Mouse (Mus musculus) ES-E14 (cell line): Measurements from ENCODE around the gene Soat2. TPM values are rescaled to one million over a fixed set of nuclear protein-coding genes. Genes with fewer than 3 reads are reported as not detected.

Experiments
- DNase-seq: peaks from one replicate; pipeline ENCODE4 v3.0.0-alpha.2; 2013; ENCODE audit warnings: low read depth, low spot score
- H3K27ac ChIP-seq: 2 replicates; pipeline ENCODE4 v1.5.1; 2012; ENCODE audit warnings: low read depth, mild to moderate bottlenecking, low read length, moderate library complexity, mixed read lengths; ENCODE audit not compliant: poor library complexity, insufficient read depth, severe bottlenecking
- H3K36me3 ChIP-seq: 2 replicates; pipeline ENCODE4 v1.6.1; 2012; ENCODE audit warnings: mild to moderate bottlenecking, low read length, moderate library complexity, mixed read lengths; ENCODE audit not compliant: control insufficient read depth, poor library complexity, insufficient read depth, severe bottlenecking
- H3K4me1 ChIP-seq, 2 experiments: fragments of 150-350 bp in 1 of 2; sonication (generic) in 1 of 2; 2 replicates each; pipeline ENCODE4 v1.6.1; 2012; ENCODE audit warnings: low read length in 2 of 2, mild to moderate bottlenecking in 1 of 2, mixed read lengths in 1 of 2; ENCODE audit not compliant: control insufficient read depth in 2 of 2, insufficient read depth in 2 of 2, poor library complexity in 1 of 2
- H3K4me3 ChIP-seq, 2 experiments: fragments of 150-350 bp in 1 of 2; sonication (generic) in 1 of 2; 2 replicates each; pipeline ENCODE4 v1.5.1; 2012; ENCODE audit warnings: low read length in 2 of 2, low read depth in 1 of 2, mild to moderate bottlenecking in 1 of 2, mixed read lengths in 1 of 2; ENCODE audit not compliant: insufficient read depth in 1 of 2, poor library complexity in 1 of 2, severe bottlenecking in 1 of 2
- H3K9ac ChIP-seq: 2 replicates; pipeline ENCODE4 v1.6.1; 2012; ENCODE audit warnings: low read depth, mild to moderate bottlenecking, low read length, mixed read lengths; ENCODE audit not compliant: poor library complexity, insufficient read depth, severe bottlenecking
- H3K9me3 ChIP-seq: fragments of 150-350 bp; sonication (generic); 2 replicates; pipeline ENCODE4 v1.6.1; 2012; ENCODE audit warnings: low read depth, mild to moderate bottlenecking, low read length; ENCODE audit not compliant: control insufficient read depth, insufficient read depth
- CHD2 ChIP-seq: IDR thresholded peaks from 2 replicates; pipeline ENCODE4 v1.6.1; 2014; ENCODE audit warnings: mild to moderate bottlenecking, low read depth, low read length, inconsistent platforms
- HCFC1 ChIP-seq: IDR thresholded peaks from 2 replicates; pipeline ENCODE4 v1.6.1; 2012; ENCODE audit warnings: low read length, inconsistent platforms, borderline replicate concordance; ENCODE audit not compliant: insufficient read depth
- MAFK ChIP-seq: IDR thresholded peaks from 2 replicates; pipeline ENCODE4 v1.6.1; 2014; ENCODE audit warnings: mild to moderate bottlenecking, low read depth, low read length, inconsistent platforms; ENCODE audit not compliant: insufficient read depth
- ZC3H11A ChIP-seq: IDR thresholded peaks from 2 replicates; pipeline ENCODE4 v1.6.1; 2012; ENCODE audit warnings: low read depth, mild to moderate bottlenecking, inconsistent platforms, low read length, borderline replicate concordance
- ZNF384 ChIP-seq: IDR thresholded peaks from 2 replicates; pipeline ENCODE4 v1.6.1; 2012; ENCODE audit warnings: low read depth, low read length, inconsistent platforms
- in situ Hi-C, 2 experiments: fragments of 600-800 bp; cut with MboI; formaldehyde crosslinking; loops; one replicate each; pipeline ENCODE4 v1.15.1; 2025; ENCODE audit warnings: low sequenced_read_pairs in 2 of 2, inconsistent platforms in 1 of 2; ENCODE audit not compliant: unreplicated experiment in 2 of 2
- total RNA-seq: library from RNA; depleted of rRNA; stranded (reverse); fragments of 300-350 nt; gene quantifications from 2 replicates; pipeline ENCODE4 v1.2.3, GENCODE M21; 2012

Soat2 gene
- total RNA-seq, 1 experiment, result 5.3 TPM

DNA sequence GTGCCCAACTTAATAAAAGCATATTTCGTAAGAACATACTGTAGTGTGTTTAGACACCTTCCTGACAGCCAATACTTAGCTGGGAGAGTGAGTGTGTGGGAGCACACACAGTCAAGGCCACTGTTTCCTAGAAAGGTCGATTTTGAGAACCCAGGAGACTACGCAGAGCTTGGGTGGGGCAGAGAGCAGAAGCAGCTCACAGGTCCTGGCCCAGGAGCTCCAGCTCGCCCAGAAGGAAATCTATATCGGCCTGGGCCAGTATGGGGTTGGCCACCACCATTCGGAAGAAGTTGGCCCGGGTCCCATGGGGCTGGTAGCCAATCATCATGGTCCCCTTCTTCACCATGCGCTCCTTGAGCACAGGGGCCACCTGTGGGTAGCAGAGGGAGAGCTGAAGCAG lies 27.1 kb downstream of the Soat2 start:
- no peak for TF ChIP-seq HCFC1
- no peak for TF ChIP-seq ZC3H11A
- TF ChIP-seq ZNF384, result no peak
- no peak for TF ChIP-seq MAFK
- no peak for TF ChIP-seq CHD2
- in situ Hi-C loops, result no loop called here
- no peak overlapping the region for H3K27ac ChIP-seq
- H3K4me3 ChIP-seq, result peak overlapping the region in 1 of 2 experiments; percentile 33; a peak in 2 of 4 replicates
- peaks cover 8 to 18% of the 10 kb centered on the region in 2 experiments; a peak in 2 of 4 replicates for H3K4me1 ChIP-seq
- 0 out of 2 replicates have a peak, but pooled peaks cover 4% of the 10 kb centered on the region for H3K36me3 ChIP-seq
- no peaks in the 10 kb centered on the region for H3K9me3 ChIP-seq
- DNase-seq, result no peak
- H3K9ac ChIP-seq, result peak overlapping the region; percentile 27; the same call in 1 of the 2 replicates

- peaks cover 9% of the 10 kb centered on the region; the same call in 1 of the 2 replicates for H3K36me3 ChIP-seq
- peak overlapping the region; percentile 71; the same call in 1 of the 2 replicates for H3K9ac ChIP-seq
- in situ Hi-C loops, result no loop called here
- peak overlapping the region; percentile 34; the same call in 1 of the 2 replicates for H3K27ac ChIP-seq
- peaks cover 8 to 18% of the 10 kb centered on the region in 2 experiments; a peak in 2 of 4 replicates for H3K4me1 ChIP-seq
- peak; percentile 76 for DNase-seq
- no peak for TF ChIP-seq ZNF384
- no peak for TF ChIP-seq HCFC1
- TF ChIP-seq CHD2, result no peak
- TF ChIP-seq MAFK, result no peak
- TF ChIP-seq ZC3H11A, result peak; percentile 35; the same call in 1 of the 2 replicates
- peak overlapping the region; percentile 60 to 62 for H3K4me3 ChIP-seq
- no peaks in the 10 kb centered on the region for H3K9me3 ChIP-seq
These were observed 28.0 kb downstream of the Soat2 start for GRCm38 (mm10) chr15:102178279-102178678.

- no peaks in the 10 kb centered on the region for H3K9me3 ChIP-seq
- no peak for DNase-seq
- H3K27ac ChIP-seq, result peak overlapping the region; percentile 34; the same call in 1 of the 2 replicates
- peak overlapping the region; percentile 71; the same call in 1 of the 2 replicates for H3K9ac ChIP-seq
- H3K36me3 ChIP-seq, result peaks cover 14% of the 10 kb centered on the region
- H3K4me3 ChIP-seq, result peak overlapping the region; percentile 60 to 62
- TF ChIP-seq ZNF384, result no peak
- no peak for TF ChIP-seq HCFC1
- no peak for TF ChIP-seq CHD2
- TF ChIP-seq MAFK, result no peak
- no peak for TF ChIP-seq ZC3H11A
- in situ Hi-C loops, result no loop called here
- peaks cover 8 to 18% of the 10 kb centered on the region in 2 experiments; a peak in 1 of 4 replicates for H3K4me1 ChIP-seq
These were observed 28.8 kb downstream of the Soat2 start for GRCm38 (mm10) chr15:102179106-102179505.

GRCm38 (mm10) chr15:102179924-102180323 lies 29.6 kb downstream of the Soat2 start:
- H3K4me1 ChIP-seq, result peaks cover 8 to 18% of the 10 kb centered on the region in 2 experiments; a peak in 1 of 4 replicates
- no peaks in the 10 kb centered on the region for H3K9me3 ChIP-seq
- H3K9ac ChIP-seq, result peak overlapping the region; percentile 71; the same call in 1 of the 2 replicates
- peaks cover 16% of the 10 kb centered on the region for H3K36me3 ChIP-seq
- no peak for DNase-seq
- TF ChIP-seq ZC3H11A (no peak), HCFC1 (no peak), MAFK (peak; percentile 69)
- in situ Hi-C loops, result no loop called here
- H3K4me3 ChIP-seq, result peak overlapping the region; percentile 60 to 62
- peak overlapping the region; percentile 34; the same call in 1 of the 2 replicates for H3K27ac ChIP-seq

DNA sequence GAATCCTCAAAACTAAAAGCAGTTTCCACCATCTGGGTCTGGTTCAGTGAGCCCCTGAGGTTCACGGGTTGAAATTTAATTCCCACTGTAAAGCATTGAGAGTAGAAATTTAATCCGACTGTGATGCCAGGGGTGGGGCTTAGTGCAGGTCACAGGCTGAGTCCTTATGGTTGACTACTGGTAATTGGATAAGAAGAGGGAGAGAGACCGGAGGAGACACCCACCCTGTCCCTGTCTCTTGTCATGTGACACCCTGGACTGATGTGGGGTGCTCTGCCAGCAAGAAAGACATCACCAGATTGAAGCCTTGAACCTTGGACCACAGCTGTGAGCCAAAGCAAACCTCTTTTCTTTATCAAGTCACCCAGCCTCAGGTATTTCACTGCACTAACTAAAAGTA lies 32.8 kb downstream of the Soat2 start:
- Histone ChIP-seq H3K27ac (no peak overlapping the region), H3K36me3 (peaks cover 26% of the 10 kb centered on the region), H3K9me3 (no peaks in the 10 kb centered on the region), H3K4me1 (peaks cover 5 to 18% of the 10 kb centered on the region in 2 experiments; a peak in 2 of 4 replicates), H3K4me3 (no peak overlapping the region), H3K9ac (no peak overlapping the region)
- DNase-seq, result no peak
- TF ChIP-seq CHD2 (no peak), ZNF384 (no peak), MAFK (no peak), HCFC1 (no peak), ZC3H11A (no peak)
- in situ Hi-C loops, result no loop called here
